Mouse (Mus musculus) monocyte, adult 2 months (primary cell): ENCODE measurements around the gene Olfr1222.
"Not testable (repeated sequence)": the region's sequence is repeated elsewhere in the genome, so short reads cannot be mapped to it uniquely, and the experiment has no call there.

Source experiments
- DNase-seq, 2 experiments: peaks; one replicate each; pipeline ENCODE4 v3.0.0; 2022; ENCODE audit warnings: low spot score in 2 of 2, low read depth in 1 of 2

Gene Olfr1222

DNA sequence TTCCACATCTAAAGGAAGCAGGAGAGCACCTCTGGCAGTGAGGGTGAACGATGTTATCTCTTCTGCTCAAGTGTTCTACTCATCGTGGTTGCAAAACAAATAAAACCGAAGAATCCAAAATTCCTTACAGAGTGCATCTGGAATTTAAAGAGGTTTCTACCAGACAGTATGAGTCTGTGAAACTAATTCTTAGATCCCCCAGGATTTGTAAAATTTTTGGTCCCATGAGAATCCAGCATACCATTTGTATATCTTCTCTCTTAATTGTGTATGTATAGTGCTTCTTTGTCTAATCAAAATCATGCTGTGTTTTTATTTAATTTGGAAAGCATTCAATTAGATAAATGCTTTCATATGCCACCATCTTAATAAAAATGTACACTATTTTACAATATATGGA is at the start of gene Olfr1222:
Olfr1222 (minus strand) TSS at position 101 of the 400 bp plus-strand sequence.
- DNase-seq, result no peak

DNA sequence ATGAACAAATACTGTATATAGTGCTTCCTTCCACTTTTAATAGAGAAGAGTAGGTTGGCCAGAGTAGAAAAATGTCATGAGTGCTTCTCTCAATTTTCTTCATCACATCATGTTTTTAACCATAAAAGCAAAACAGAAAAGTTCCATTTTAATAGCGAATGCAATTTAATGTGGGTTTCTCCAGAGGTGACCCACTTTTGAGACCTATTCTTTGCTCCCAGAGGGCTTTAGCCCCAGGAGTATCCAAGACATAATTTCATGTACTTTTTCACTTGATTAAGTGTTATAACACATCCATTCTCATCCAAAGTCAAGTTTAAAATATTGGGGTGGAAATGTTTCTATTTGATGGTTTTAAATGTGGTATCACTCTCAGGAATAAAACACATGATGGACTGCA is 41.7 kb upstream of the Olfr1222 start, which contains the start of gene Olfr1225:
Olfr1225 (minus strand) TSS at position 101 of the 400 bp plus-strand sequence.
- no peak for DNase-seq

GRCm38 (mm10) chr2:89164711-89165110 is 31.9 kb upstream of the Olfr1222 start:
- not testable (repeated sequence) for DNase-seq

- not testable (repeated sequence) for DNase-seq
Measured at GRCm38 (mm10) chr2:89163991-89164390, 31.1 kb upstream of the Olfr1222 start, which contains the start of gene Olfr1224-ps1. Olfr1224-ps1 (minus strand) TSS chr2:89164091.

GRCm38 (mm10) chr2:89151460-89151859 is 18.6 kb upstream of the Olfr1222 start, which contains the start of gene Olfr1223:
Olfr1223 (minus strand) TSS chr2:89151560.
- no peak for DNase-seq

GRCm38 (mm10) chr2:89117183-89117582 is 15.7 kb downstream of the Olfr1222 start, which contains the start of gene Olfr1221:
Olfr1221 (minus strand) TSS chr2:89117283.
- DNase-seq, result no peak

DNA sequence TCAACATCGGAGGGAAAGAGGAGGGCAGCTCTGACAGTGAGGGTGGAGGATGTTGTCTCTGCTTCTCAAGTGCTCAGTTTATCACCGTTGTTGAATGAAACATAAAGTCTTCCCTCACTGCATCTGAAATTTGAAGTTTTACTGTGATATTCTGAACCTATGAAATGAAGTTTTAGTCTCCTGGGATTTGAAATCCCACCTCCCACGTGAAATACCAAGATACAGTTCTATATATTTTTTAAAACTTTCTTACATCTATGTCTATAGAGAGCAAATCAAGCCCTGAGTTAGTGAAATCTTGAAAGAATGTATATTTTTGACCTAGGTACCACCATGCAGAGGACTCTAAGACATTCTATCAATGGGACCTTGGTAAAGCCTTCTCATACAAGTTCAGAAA is 26.1 kb downstream of the Olfr1222 start, which contains the start of gene Olfr1220:
Olfr1220 (minus strand) TSS at position 101 of the 400 bp plus-strand sequence.
- no peak for DNase-seq

DNA sequence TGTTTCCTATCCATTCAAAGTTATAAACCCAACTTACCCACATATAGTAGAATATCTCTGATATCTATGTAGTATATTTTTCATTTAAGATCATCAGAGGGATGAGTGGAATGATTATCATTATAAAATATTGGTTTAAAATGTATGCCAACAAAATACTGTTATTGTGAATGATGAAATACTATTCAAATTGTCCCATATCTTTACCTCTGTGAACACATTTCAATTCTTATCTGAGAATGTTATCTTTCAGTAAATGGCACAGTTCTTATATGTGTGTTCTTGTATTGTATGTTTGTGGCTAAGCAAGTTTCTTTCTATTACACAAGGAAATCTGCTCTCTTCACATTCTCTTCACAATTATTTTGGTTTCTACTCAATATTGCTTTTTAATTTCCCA is 27.2 kb downstream of the Olfr1222 start:
- no peak for DNase-seq

- DNase-seq, result no peak
Measured at GRCm38 (mm10) chr2:89093848-89094247, 39.0 kb downstream of the Olfr1222 start.

GRCm38 (mm10) chr2:89083413-89083812 is 49.4 kb downstream of the Olfr1222 start, which contains the start of gene Olfr1219:
Olfr1219 (minus strand) TSS chr2:89083513.
- DNase-seq, result no peak

- DNase-seq, result no peak
Measured at GRCm38 (mm10) chr2:89081487-89081886, 51.4 kb downstream of the Olfr1222 start.
